Mouse (Mus musculus) limb, embryonic 10.5 days (tissue): ENCODE measurements around the gene Tph2. TPM values are rescaled to one million over a fixed set of nuclear protein-coding genes. Genes with fewer than 3 reads are reported as not detected.

ENCODE experiments used
- DNase-seq: peaks from one replicate; pipeline ENCODE4 v3.0.0-alpha.2; 2017; ENCODE audit warnings: low spot score
- H3K27ac ChIP-seq: fragments of 300-500 bp; sonication (generic); 2 replicates; pipeline ENCODE4 v1.5.1; 2016; ENCODE audit warnings: mild to moderate bottlenecking
- H3K27me3 ChIP-seq: fragments of 300-500 bp; sonication (generic); 2 replicates; pipeline ENCODE4 v1.6.1; 2016; ENCODE audit warnings: low read depth, mild to moderate bottlenecking; ENCODE audit not compliant: poor library complexity, severe bottlenecking
- H3K36me3 ChIP-seq: fragments of 300-500 bp; sonication (generic); 2 replicates; pipeline ENCODE4 v1.6.1; 2016; ENCODE audit warnings: mild to moderate bottlenecking, moderate library complexity
- H3K4me1 ChIP-seq: fragments of 300-500 bp; sonication (generic); 2 replicates; pipeline ENCODE4 v1.6.1; 2016
- H3K4me3 ChIP-seq: fragments of 300-500 bp; sonication (generic); 2 replicates; pipeline ENCODE4 v1.5.1; 2016; ENCODE audit warnings: mild to moderate bottlenecking, moderate library complexity
- H3K9me3 ChIP-seq: fragments of 300-500 bp; sonication (generic); replicated peaks from 2 replicates; pipeline ENCODE4 v1.6.1; 2016; ENCODE audit warnings: mild to moderate bottlenecking
- WGBS: fragments of 180-500 bp; shearing (Covaris S2); methylation state at CpG from one replicate; pipeline ENCODE4 v1.1.7; 2016; 5-methylcytosine and 5-hydroxymethylcytosine counted together
- polyA plus RNA-seq: library from polyadenylated mRNA; unstranded; fragments of >200 nt; fragmentation: Nextera tagmentation; extraction: Ambion mirVana; gene quantifications from 2 replicates; pipeline ENCODE4 v1.2.1, GENCODE M21; 2016

The Tph2 gene
- polyA plus RNA-seq, 1 experiment from 2014 or later = not detected

- Histone ChIP-seq H3K4me3 (no peak overlapping the region), H3K27ac (no peak overlapping the region), H3K4me1 (no peaks in the 10 kb centered on the region), H3K27me3 (no peaks in the 10 kb centered on the region), H3K9me3 (no peaks in the 10 kb centered on the region), H3K36me3 (no peaks in the 10 kb centered on the region)
- WGBS = 95% methylated on average over 2 of the region's 2 CpGs
- no peak for DNase-seq
Measured at GRCm38 (mm10) chr10:115048565-115048964, 136.3 kb downstream of the Tph2 start.

GRCm38 (mm10) chr10:115035748-115036147, 149.1 kb downstream of the Tph2 start:
- no peaks in the 10 kb centered on the region for H3K36me3 ChIP-seq
- H3K4me3 ChIP-seq = no peak overlapping the region
- H3K4me1 ChIP-seq = no peaks in the 10 kb centered on the region
- no peak for DNase-seq
- 94% methylated on average over 9 of the region's 9 CpGs for WGBS
- H3K9me3 ChIP-seq = no peaks in the 10 kb centered on the region
- no peaks in the 10 kb centered on the region for H3K27me3 ChIP-seq
- H3K27ac ChIP-seq = no peak overlapping the region

Other genes with a start within 250 kb of the Tph2 start
- 51.7 and 57.6 TPM in 2 replicates for gene Tbc1d15, start 66.4 kb upstream of the Tph2 start, polyA plus RNA-seq
- 2.2 and 2.6 TPM in 2 replicates for gene Rab21, start 130.6 kb upstream of the Tph2 start, polyA plus RNA-seq
- 21.2 and 26.2 TPM in 2 replicates for gene Tmem19, start 177.5 kb upstream of the Tph2 start, polyA plus RNA-seq
- 21.7 and 24.0 TPM in 2 replicates for gene Thap2, start 199.4 kb upstream of the Tph2 start, polyA plus RNA-seq
- gene Zfc3h1, start 199.9 kb upstream of the Tph2 start, polyA plus RNA-seq = 16.7 and 18.0 TPM in 2 replicates